Mouse (Mus musculus) heart, adult 18-20 months (tissue): ENCODE data around the gene Eid2. TPM values are rescaled to one million over a fixed set of nuclear protein-coding genes. Genes with fewer than 3 reads are reported as not detected.

Experiments used
- DNase-seq, 2 experiments: peaks; one replicate each; pipeline ENCODE4 v3.0.0; 2021 to 2022; ENCODE audit warnings: mixed read lengths in 1 of 2
- total RNA-seq, 2 experiments: library from RNA; stranded (reverse); gene quantifications; 2 replicates each; pipeline ENCODE4 v1.2.3; 2021

Gene Eid2
- total RNA-seq, 2 experiments from 2014 or later: 11.5 to 12.4 TPM

DNA sequence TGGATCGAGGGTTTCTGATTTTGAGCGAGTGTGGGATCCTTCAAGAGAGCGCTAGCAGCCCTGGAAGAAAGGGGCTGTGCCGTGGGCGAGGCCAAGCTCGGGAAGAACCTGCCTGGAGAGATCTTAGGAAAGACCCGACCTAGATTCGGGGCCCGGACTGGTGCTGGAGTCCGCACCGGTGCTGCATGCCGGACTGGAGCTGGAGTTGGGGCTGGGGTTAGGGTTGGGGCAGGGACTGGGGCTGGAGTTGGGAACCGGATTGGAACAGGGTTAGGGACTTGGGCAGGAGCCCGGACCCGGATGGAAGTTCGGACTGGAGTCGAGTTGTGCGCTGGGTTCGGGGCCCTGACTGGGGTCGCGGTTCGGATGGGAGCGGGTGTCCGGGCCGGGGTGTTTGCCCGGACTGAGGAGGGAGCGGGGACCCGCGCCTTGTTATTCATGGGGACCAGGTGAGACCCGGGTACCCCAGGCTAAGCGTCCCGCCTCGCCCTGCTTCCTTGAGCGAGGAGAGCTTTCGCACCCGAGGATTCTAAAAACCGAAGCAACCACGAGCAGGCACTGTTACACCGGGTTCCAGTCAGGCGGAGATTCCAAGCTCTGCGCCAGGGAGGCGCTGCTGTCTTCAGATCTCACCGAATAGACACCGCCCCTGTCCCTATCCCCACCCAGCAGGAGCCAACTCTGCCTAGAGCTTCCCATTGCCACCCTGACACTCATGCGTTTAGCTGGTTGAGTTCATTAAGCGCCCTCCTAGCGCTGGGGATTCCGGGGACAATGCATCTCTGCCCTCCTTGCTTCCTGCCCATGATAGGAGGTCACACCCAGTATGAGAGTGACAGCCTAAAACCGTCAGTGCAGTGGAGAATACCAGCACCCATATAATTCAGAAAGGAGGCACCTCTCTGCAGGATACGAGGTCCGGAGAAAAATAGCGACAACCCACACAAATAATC is 23.2 kb downstream of the Eid2 start, which contains the start of gene Selenov:
Gene Selenov, minus strand, starts transcription at position 549 of the 953 bp plus-strand sequence.
- DNase-seq: no peak

DNA sequence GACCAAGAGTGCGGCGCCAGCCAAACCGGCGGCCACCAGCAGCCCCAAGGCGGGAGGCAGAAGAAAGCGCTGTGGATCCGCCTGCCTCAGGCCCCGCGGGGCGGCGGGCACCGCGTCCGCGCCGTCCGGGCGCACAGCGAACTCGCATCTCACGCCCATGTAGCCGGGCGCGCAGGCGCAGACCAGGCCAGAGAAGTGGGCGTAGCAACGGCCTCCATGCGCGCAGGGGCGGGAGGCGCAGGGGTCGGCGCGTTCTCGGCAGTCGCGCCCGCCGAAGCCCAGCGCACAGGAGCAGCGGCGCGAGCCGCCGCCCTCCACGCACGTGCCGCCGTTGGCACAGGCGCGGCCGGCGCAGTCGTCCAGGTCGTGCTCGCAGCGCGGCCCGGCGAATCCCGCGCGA is 26.8 kb downstream of the Eid2 start:
- peak; percentile 29 to 40 for DNase-seq

DNA sequence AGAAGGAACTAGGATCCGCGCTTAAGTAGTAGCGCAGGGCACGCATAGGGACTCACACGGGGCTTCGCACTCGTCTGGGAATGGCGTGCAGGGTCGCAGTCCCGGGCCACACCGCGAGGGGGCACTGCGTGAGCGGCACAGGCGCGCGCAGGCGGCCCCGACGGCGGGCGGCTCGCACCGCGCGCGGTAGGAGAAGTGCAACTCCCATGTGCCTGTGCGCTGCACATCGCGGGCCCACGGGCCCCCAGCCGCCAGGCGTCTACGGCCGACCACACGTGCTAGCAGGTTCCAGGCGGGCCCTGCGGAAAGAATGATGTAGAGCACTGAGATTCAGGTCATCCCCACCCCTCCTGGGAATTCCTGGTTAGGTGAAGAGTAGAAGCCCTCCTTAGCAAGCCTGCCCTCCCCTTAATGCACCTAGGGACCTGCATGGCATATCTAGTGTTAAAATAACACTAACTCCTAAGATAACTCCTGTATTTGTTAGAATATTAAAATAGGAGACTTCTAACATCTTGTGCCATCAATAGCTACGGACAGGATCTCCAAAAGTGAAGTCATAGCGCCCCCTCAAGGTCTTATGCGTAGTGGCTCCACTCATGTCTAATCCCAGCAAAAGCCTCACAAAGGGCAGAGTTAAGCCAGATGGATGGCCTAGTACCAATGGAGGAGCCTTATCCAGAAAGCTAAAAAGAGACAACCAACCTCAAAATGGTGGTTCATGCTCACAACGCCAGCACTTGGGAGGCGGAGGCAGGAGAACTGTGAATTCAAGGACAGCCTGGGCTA is 31.4 kb downstream of the Eid2 start:
- peak; percentile 24 to 27 for DNase-seq

DNA sequence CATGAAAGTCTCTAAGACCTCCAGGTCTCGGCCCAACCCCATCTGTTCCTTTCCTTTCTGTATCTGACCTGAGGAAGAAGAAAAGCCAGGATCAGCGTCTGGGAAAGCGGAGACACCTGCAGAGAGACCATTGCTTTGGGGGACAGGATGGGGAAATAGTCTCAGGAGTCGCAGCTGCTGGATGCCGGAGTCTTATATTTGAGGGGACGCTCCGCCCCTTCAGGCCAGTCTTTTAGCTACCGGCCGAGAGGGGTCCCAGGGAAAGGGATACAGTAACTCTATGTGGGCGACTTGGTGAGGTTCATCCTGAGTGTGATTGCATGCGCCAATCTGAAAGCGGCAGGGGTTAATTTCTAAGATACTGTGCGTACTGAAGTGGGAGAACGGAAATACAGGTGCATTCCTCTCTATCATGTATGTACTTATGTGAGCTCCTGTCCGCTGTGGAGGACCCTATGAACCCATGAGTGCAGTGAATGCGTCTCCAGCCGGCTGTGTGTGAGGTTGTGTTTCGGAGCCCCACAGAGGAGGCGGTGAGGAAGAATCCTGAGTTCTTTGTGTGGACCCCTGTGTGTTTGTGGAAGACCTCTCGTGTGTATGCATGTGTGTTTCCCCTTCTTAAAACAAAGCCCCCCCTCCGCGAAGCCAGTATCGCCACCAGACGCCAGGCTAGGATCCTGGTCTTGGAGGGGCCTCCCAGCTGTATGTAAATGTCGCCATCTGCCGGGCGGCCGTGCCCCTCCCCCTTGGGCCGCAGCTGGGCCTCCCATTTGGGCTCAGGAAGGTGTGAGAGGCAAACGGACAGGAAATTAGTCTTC is 34.1 kb downstream of the Eid2 start, which contains the start of gene Dll3:
Gene Dll3, minus strand, starts transcription at position 623 of the 818 bp plus-strand sequence.
- DNase-seq: peak; percentile 31 to 64

DNA sequence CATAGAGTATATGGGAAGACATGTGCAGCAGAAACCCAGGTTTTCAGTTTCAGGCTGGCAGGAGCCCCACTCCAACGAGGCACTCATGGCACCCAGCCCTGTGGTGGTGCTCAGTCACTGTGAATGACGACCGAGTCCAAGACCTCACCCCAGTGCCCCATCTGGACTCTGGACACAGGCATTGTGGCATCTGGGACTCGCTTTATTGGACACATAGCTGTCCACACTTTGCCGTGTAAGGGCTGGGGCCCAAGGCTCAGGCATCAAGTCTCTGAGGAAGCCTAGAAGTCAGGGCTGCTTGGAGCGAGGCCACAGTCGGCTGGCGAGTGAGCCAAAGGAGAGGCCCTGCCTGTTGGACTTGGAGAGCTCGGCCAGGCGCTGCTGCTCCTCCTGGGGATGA is 38.0 kb downstream of the Eid2 start:
- no peak for DNase-seq

GRCm38 (mm10) chr7:28306216-28306615 is 38.5 kb downstream of the Eid2 start:
- DNase-seq: no peak

- no peak for DNase-seq
These were observed 42.1 kb downstream of the Eid2 start for GRCm38 (mm10) chr7:28309737-28310136.

- DNase-seq: peak in 1 of 2 experiments; percentile 15
These were observed 43.7 kb downstream of the Eid2 start for GRCm38 (mm10) chr7:28311151-28311925.

GRCm38 (mm10) chr7:28311926-28312543 is 44.4 kb downstream of the Eid2 start, which contains the start of gene Timm50:
Gene Timm50, minus strand, starts transcription at chr7:28312072.
- peak; percentile 98 to 99 for DNase-seq

GRCm38 (mm10) chr7:28318036-28318435 is 50.4 kb downstream of the Eid2 start:
- DNase-seq: no peak

- DNase-seq: no peak
These were observed 51.0 kb downstream of the Eid2 start for GRCm38 (mm10) chr7:28318714-28319113.

Other genes with a start within 250 kb of the Eid2 start
- gene Psmc4, start 217.8 kb upstream of the Eid2 start, total RNA-seq: 10 to 100 TPM; 85.2 to 87.3 TPM
- under 1 TPM; 0.22 to 0.64 TPM for gene Fcgbp, start 196.6 kb upstream of the Eid2 start, total RNA-seq
- not detected for gene 9530053A07Rik, start 138.4 kb upstream of the Eid2 start, total RNA-seq
- gene Fbl, start 98.2 kb upstream of the Eid2 start, total RNA-seq: 10 to 100 TPM; 28.9 to 32.8 TPM
- gene Dyrk1b, start 88.4 kb upstream of the Eid2 start, total RNA-seq: 10 to 100 TPM; 26.0 to 32.6 TPM
- 10 to 100 TPM; 13.9 to 15.5 TPM for gene Eid2b, start 9.9 kb downstream of the Eid2 start, total RNA-seq
- not detected for gene Selenov, start 23.3 kb downstream of the Eid2 start, total RNA-seq
- gene Dll3, start 34.4 kb downstream of the Eid2 start, total RNA-seq: not detected
- 10 to 100 TPM; 66.3 to 66.6 TPM for gene Timm50, start 44.2 kb downstream of the Eid2 start, total RNA-seq
- 10 to 100 TPM; 53.4 to 60.9 TPM for gene Supt5, start 70.9 kb downstream of the Eid2 start, total RNA-seq
- 100 to 1,000 TPM; 517 to 602 TPM for gene Rps16, start 82.8 kb downstream of the Eid2 start, total RNA-seq
- 10 to 100 TPM; 11.3 to 13.4 TPM for gene Plekhg2, start 104.7 kb downstream of the Eid2 start, total RNA-seq
- 10 to 100 TPM; 18.4 to 27.3 TPM for gene Zfp36, start 112.4 kb downstream of the Eid2 start, total RNA-seq
- gene Med29, start 124.8 kb downstream of the Eid2 start, total RNA-seq: 10 to 100 TPM; 21.8 TPM
- gene Paf1, start 125.1 kb downstream of the Eid2 start, total RNA-seq: 10 to 100 TPM; 39.5 to 44.5 TPM
- gene Gmfg, start 169.6 kb downstream of the Eid2 start, total RNA-seq: 1 to 10 TPM; 5.4 to 7.8 TPM
- under 1 TPM; 0.46 to 0.65 TPM for gene Lrfn1, start 184.1 kb downstream of the Eid2 start, total RNA-seq
- gene Ifnl2, start 242.6 kb downstream of the Eid2 start, total RNA-seq: not detected